Mouse (Mus musculus): Measurements from ENCODE around the gene Mbip. TPM values are rescaled to one million over a fixed set of nuclear protein-coding genes. Genes with fewer than 3 reads are reported as not detected.

Gene Mbip
- polyA plus RNA-seq, 1 experiment from 2014 or later = 18.6 TPM

- TF ChIP-seq CTCF (IDR thresholded peaks at IDR 0.05; ENCODE audit: low read depth) (no peak), EP300 (optimal IDR thresholded peaks at IDR 0.05) (no peak)
- Histone ChIP-seq H3K4me3 (ENCODE audit: low read depth, low read length) (no peak overlapping the region), H3K4me2 (replicated peaks; ENCODE audit: low read depth) (no peak overlapping the region), H3K4me1 (replicated peaks; ENCODE audit: control insufficient read depth, insufficient read depth) (no peaks in the 10 kb centered on the region), H3K9ac (ENCODE audit: low read length) (no peak overlapping the region), H3K9me3 (ENCODE audit: control insufficient read depth, low read length) (no peaks in the 10 kb centered on the region), H3K27ac (replicated peaks) (no peak overlapping the region), H3K27me3 (ENCODE audit: control insufficient read depth, insufficient read depth, low read length) (no peaks in the 10 kb centered on the region), H3K36me3 (ENCODE audit: control insufficient read depth, insufficient read depth, low read length) (no peaks in the 10 kb centered on the region)
- DNase-seq (ENCODE audit: low spot score) (no peak), ATAC-seq (ENCODE audit: low FRiP score, low TSS enrichment) (no peak)
- 68% methylated on average over 2 of the region's 2 CpGs for WGBS
Measured at GRCm38 (mm10) chr12:56284210-56284609, 61.5 kb downstream of the Mbip start.

GRCm38 (mm10) chr12:56281649-56282048, 64.0 kb downstream of the Mbip start:
- Histone ChIP-seq H3K4me1 (replicated peaks; ENCODE audit: control insufficient read depth, insufficient read depth) (no peaks in the 10 kb centered on the region), H3K4me3 (ENCODE audit: low read depth, low read length) (no peak overlapping the region), H3K9ac (ENCODE audit: low read length) (no peak overlapping the region), H3K9me3 (ENCODE audit: control insufficient read depth, low read length) (no peaks in the 10 kb centered on the region), H3K36me3 (ENCODE audit: control insufficient read depth, insufficient read depth, low read length) (no peaks in the 10 kb centered on the region), H3K27ac (replicated peaks) (no peak overlapping the region), H3K27me3 (ENCODE audit: control insufficient read depth, insufficient read depth, low read length) (no peaks in the 10 kb centered on the region), H3K4me2 (replicated peaks; ENCODE audit: low read depth) (no peak overlapping the region)
- WGBS = 89% methylated on average over 3 of the region's 3 CpGs
- DNase-seq (ENCODE audit: low spot score) (no peak), ATAC-seq (ENCODE audit: low FRiP score, low TSS enrichment) (no peak)
- no peak for TF ChIP-seq CTCF (IDR thresholded peaks at IDR 0.05; ENCODE audit: low read depth)
- no peak for TF ChIP-seq EP300 (optimal IDR thresholded peaks at IDR 0.05)

Other genes starting within 250 kb of the Mbip start
- gene Nkx2-1, start 191.0 kb upstream of the Mbip start, polyA plus RNA-seq (2015; fragmentation: Nextera tagmentation; extraction: Ambion mirVana) = not detected in 2 replicates

Measured in stomach, postnatal 0 days (tissue).